Mouse (Mus musculus): ENCODE measurements around the gene Atf7.
A peak's percentile ranks its signal among the peaks of the same experiment; 100 is the strongest.
"Not testable (repeated sequence)": the region's sequence is repeated elsewhere in the genome, so short reads cannot be mapped to it uniquely, and the experiment has no call there.

Gene Atf7

GRCm38 (mm10) chr15:102624970-102625686 is at the start of gene Atf7, which contains the start of gene Gm28047:
Atf7 (minus strand) TSS chr15:102625464.
Gm28047 (minus strand) TSS chr15:102625067.
- peak; percentile 99 for DNase-seq (ENCODE audit: extremely low read depth, insufficient read length, low spot score)

- no peak for DNase-seq (ENCODE audit: extremely low read depth, insufficient read length, low spot score)
Measured at GRCm38 (mm10) chr15:102673548-102673947, 48.3 kb upstream of the Atf7 start.

GRCm38 (mm10) chr15:102672215-102673071 is 47.2 kb upstream of the Atf7 start, which contains the start of gene Atp5g2:
Atp5g2 (minus strand) TSS chr15:102672352.
- no peak for DNase-seq (ENCODE audit: extremely low read depth, insufficient read length, low spot score)

DNA sequence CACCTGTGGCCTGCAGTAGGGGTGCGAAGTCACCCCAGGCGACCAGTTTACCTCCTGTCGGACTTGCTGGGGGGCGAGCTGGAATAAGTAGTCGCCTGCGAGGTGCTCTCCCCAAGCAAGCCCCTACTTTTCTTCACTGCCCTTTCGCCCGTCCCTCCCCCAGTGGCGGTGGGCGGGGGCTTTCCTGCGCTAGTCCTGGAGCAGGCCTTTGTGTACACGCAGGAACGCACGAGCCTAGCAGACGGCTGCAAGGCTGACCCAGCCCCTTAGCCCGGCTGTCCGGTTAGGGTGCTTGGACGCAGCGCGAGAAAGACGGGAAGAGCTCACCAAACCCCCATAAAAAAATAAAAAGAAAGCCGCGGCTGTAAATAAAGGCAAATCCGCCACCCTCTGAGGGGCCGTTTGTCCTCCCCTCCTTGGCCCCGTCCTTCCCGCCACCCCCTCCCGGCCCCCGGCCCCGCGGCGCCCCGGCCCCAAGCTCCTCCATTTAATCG is 46.5 kb upstream of the Atf7 start:
- peak; percentile 79 for DNase-seq (ENCODE audit: extremely low read depth, insufficient read length, low spot score)

DNA sequence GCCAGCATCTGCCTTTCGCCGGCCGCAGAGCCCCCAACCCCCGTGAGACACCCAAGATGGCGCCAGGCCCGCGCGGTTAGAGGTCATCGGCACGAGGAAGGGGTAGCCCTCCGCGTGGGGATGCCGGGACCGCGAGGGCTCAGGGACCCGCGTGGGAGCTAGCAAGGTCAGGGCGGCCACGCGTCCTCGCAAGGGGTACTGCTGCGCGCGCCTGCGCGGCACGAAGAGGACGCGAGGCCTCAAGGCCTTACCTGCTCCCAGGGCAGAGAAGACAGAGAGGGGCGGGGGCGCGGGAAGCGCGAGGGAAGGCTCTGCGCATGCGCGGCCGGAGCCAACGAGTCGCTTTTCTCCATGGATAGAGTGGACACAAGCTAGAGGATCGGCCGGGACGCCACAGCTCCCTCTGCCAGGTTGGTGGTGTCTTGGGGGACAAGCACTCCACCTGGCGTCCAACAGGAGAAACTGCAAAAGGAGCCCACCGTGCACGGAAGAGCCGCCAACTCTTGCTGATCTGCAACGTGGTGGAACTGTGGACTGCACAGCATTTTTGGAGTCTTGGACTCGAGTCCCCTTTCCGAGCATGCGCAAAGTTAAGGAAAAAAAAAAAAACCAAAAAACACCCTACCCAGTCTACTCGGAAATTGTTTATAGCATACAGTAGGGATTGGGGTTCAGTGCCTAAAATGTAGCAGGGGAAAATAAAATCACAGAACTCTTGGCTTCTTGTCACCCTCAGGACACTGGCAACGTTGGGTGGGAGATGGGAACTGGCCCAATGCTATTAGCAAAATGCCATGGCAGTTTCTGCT is 45.7 kb upstream of the Atf7 start:
- DNase-seq (ENCODE audit: extremely low read depth, insufficient read length, low spot score), result peak; percentile 100

DNA sequence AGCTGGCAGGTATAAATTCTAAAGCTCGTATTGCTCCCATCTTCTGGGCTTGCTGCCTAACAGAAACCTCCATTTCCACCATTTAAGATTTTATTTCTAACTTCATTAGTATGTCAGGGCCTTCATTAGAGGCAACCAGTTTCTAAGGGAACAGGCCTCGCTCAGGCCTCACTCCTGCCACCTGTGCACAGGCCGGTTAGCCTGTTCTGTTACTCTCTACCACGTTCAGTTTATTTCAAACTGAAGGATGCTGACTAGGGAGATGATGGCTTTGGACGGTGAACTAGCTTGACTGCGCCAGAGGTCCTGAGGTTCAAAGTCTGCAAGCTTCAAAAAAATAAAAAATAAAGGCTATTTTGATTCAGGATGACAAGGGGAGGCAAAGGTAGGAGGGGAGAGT is 45.0 kb upstream of the Atf7 start:
- DNase-seq (ENCODE audit: extremely low read depth, insufficient read length, low spot score), result no peak

- DNase-seq (ENCODE audit: extremely low read depth, insufficient read length, low spot score), result no peak
Measured at GRCm38 (mm10) chr15:102669571-102669970, 44.3 kb upstream of the Atf7 start.

DNA sequence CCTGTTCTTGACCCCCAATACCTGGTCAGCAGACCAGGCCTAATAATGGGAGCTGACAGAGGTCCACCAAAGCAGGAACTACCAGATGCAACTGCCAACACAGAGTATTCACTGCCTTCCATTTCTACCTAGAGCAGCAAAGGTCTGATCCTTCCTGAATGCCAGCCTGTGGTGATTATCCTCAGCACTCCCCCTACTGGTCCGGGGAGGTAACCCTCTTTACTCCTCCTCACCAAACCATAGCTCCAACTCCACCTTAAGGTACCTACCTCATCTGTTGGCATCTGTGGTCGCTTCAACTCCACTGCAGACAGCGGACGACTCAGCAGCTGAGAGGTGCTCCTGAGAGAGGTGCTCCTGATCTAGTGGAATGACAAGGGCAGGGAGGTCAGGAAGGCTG is 40.2 kb upstream of the Atf7 start:
- no peak for DNase-seq (ENCODE audit: extremely low read depth, insufficient read length, low spot score)

DNA sequence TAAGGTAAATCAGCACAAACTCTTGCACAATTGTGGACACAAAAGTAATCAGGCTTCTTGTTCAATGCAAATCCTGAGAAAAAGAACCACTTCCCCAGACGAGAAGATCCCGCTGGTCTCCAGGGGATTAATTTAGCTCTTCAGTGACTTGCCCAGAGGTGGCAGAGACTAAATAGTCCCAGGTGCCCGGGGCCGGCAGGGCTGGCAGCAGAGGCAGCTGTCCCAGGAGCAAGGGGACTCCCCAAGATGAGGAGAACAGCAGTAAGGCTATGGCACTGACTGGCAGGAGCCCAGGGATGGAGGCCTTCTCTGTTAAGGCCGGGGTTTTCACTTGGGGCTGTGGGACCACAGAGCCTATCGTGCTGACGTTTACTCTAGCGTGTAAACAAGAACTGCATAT is 38.6 kb upstream of the Atf7 start:
- DNase-seq (ENCODE audit: extremely low read depth, insufficient read length, low spot score), result no peak

DNA sequence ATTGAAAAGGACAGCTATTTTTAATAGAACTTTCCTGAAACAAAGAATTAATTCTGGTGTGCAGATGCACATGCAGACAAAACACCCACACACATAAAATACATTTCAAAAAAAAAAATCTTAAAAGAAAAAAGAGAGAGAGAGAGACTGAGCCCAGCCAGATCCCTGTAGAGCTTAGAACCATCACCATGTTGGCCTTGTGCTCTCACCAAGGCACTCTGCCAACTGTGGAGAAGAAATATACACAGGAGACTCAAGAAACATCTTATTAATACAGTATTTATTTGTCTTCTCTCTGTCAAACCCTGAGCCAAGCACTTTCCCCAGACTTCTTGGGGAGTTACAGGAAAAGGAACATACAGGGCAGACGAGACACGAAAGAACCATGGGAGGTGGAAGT is 37.3 kb upstream of the Atf7 start:
- not testable (repeated sequence) for DNase-seq (ENCODE audit: extremely low read depth, insufficient read length, low spot score)

DNA sequence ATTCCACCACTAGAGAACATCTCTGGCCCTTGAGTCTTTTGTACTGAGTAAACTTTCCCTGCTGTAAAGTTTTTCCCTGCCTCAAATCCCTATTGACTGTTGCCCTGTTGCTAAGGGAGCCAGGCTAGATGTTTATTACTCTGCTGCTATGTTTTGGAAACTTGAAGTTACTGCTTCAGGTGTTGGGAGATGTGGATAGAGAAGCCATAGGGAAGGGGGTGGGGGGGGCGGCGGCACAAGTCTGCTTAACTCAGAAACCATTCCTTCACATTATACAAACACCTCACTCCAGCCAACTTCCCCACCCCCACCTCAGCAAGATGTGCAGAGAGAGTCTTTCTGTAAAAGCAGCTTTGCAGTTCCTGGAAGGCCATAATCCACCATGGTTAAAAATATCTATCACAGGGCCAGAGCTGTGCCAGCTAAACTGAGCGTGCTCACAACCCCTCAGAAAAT is 32.7 kb upstream of the Atf7 start:
- no peak for DNase-seq (ENCODE audit: extremely low read depth, insufficient read length, low spot score)

- DNase-seq (ENCODE audit: extremely low read depth, insufficient read length, low spot score), result peak; percentile 72
Measured at GRCm38 (mm10) chr15:102656658-102657057, 31.4 kb upstream of the Atf7 start.

DNA sequence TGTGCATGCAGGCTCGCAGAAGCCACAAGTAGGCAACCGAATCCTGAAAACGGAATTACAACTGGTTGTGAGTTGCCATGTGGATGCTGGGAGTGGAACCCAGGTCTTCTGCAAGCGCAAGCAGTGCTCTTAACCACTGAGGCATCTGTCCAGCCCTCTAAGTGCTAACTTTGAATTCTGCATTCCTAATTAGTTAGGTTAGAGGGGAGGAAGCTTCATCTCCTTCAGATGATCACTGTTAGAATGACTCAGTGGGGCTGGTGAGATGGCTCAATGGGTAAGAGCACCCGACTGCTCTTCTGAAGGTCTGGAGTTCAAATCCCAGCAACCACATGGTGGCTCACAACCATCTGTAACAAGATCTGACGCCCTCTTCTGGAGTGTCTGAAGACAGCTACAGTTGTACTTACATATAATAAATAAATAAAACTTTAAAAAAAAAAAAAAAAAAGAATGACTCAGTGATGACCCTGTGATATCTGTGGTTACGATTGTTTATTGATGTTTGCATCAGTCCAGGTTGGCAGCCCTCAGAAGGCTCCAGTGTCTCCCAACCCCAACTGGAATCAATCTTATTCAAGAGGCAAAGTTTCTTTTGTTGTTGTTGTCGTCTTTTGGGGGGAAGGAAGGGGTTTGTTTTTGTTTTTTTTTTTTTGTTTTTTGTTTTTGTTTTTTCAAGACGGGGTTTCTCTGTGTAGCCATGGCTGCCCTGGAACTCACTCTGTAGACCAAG is 26.8 kb upstream of the Atf7 start:
- peak; percentile 70 for DNase-seq (ENCODE audit: extremely low read depth, insufficient read length, low spot score)

- DNase-seq (ENCODE audit: extremely low read depth, insufficient read length, low spot score), result peak; percentile 42
Measured at GRCm38 (mm10) chr15:102651107-102651506, 25.8 kb upstream of the Atf7 start.

DNA sequence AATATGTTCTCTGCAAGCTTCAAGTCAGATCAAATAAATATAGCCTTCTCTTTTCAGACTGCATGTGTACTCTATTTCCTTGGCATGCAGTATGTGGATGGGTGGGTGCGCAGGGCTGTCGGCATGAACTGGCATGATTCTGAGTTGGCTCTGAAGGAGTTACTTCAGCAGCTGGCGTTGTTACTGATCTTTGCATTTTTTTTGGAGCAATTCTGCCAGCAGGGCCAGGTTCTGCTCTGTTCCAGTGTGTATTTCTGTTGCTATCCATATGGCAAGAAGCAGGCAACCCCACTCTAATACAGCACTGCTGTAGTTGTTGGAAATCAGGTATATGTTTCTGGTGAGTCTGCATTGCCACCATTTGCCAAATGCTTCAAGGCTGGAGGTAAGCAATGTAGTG is 10.6 kb upstream of the Atf7 start:
- DNase-seq (ENCODE audit: extremely low read depth, insufficient read length, low spot score), result no peak

GRCm38 (mm10) chr15:102634684-102635083 is 9.4 kb upstream of the Atf7 start:
- no peak for DNase-seq (ENCODE audit: extremely low read depth, insufficient read length, low spot score)

DNA sequence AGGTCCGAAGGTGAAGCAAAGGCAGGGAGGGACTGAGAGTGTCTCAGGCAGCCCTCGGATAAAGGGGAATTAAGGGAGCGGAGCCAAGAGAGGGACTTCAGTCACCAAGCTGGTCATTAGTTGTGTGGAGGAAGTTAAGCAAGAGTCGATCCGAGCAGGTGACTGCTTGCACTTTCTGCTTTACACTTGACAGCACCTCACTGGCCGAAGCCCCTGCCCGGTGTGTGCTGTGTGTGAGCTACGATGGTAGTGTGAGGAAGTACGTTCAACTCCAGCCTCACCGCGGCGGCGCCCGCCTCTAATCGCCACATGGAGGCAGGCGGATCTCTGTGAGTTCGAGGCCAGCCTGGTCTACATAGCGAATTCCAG is 407 bp upstream of the Atf7 start:
- no peak for DNase-seq (ENCODE audit: extremely low read depth, insufficient read length, low spot score)

GRCm38 (mm10) chr15:102624291-102624969 is 834 bp downstream of the Atf7 start:
- DNase-seq (ENCODE audit: extremely low read depth, insufficient read length, low spot score), result no peak

DNA sequence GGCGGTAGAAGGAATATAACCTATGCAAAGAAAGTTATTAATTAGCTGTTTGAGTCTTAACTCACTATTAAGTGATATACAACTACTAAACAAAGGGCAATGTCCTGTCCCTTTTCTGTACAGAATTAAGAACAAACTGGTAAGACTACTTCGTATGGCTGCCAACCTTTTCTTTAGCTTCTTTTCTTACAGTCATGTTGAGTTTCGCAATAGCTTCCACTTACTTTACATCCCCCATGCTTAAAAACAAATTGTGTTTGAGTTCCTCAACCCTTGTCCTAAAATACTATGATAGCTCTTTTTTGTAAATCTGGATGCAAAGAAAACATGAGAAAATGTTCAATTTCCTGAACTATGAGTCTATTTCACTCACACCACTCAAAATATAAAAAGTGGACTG is 2.1 kb downstream of the Atf7 start:
- no peak for DNase-seq (ENCODE audit: extremely low read depth, insufficient read length, low spot score)

DNA sequence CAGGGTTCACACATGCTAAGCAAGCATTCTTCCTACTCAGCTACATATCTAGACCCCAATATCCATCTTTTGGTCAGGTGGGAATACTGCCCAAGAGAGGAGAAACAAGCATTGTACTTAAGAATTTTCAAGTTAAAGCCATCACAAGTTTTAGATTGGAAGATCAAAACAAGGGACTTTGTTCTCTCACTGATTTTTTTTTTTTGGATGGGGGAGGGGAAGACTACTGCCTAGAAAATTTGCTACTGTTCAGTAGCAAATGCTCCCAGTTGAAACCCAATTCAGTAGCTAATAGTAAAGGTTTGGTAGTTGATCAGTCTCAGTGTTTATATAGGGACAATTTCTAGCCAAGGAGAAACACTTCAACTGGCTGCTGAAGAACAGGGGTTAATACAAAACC is 2.7 kb downstream of the Atf7 start:
- DNase-seq (ENCODE audit: extremely low read depth, insufficient read length, low spot score), result no peak
